Mouse (Mus musculus) lung, postnatal 0 days (tissue): ENCODE data around the gene Trim50.

Source experiments
- CTCF ChIP-seq: IDR thresholded peaks from 2 replicates; pipeline ENCODE4 v1.5.1; 2016; ENCODE audit warnings: antibody characterized with exemption, mild to moderate bottlenecking
- EP300 ChIP-seq: IDR thresholded peaks from 2 replicates; pipeline ENCODE4 v1.6.1; 2016; ENCODE audit warnings: antibody characterized with exemption, mild to moderate bottlenecking, control low read depth

DNA sequence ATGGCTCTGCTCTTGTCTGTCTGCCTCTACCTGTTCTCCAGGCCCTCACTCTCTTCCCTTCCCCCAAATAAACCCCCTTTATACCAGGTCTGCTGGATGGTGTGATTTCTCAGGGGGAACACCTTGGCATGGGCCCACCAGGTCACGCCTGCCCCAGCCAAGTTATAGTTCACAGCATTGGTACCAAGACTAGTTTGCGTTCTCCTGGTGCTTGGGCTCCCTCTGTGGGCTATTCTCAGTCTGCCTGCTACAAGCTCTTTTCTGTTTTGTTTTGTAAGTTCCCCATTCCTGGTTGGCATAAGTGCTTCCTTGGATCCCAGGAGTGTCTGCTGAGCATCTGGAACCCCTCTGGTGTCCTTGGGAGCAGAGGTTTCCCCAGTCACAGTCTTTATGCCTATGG lies 33.2 kb upstream of the Trim50 start:
- TF ChIP-seq CTCF = no peak
- TF ChIP-seq EP300 = no peak
